Mouse (Mus musculus) intestine, embryonic 16.5 days (tissue): ENCODE measurements around the gene Aurkaip1. TPM values are rescaled to one million over a fixed set of nuclear protein-coding genes. Genes with fewer than 3 reads are reported as not detected.

ENCODE experiments used
- ATAC-seq: fragments of 200-750 bp; cut with Nextera tagmentation; 2 replicates; pipeline ENCODE4 v1.8.0; 2017; ENCODE audit warnings: moderate TSS enrichment, moderate library complexity
- H3K27ac ChIP-seq: fragments of 300-500 bp; sonication (generic); 2 replicates; pipeline ENCODE4 v1.5.1; 2014; ENCODE audit warnings: mild to moderate bottlenecking, low read length
- H3K27me3 ChIP-seq: fragments of 300-500 bp; sonication (generic); replicated peaks from 2 replicates; pipeline ENCODE4 v1.6.1; 2014; ENCODE audit warnings: low read length, control low read depth, mixed read lengths; ENCODE audit not compliant: control insufficient read depth, insufficient read depth
- H3K36me3 ChIP-seq: fragments of 300-500 bp; sonication (generic); 2 replicates; pipeline ENCODE4 v1.6.1; 2014; ENCODE audit warnings: low read length, control low read depth; ENCODE audit not compliant: control insufficient read depth, insufficient read depth
- H3K4me1 ChIP-seq: fragments of 300-500 bp; sonication (generic); 2 replicates; pipeline ENCODE4 v1.6.1; 2014; ENCODE audit warnings: low read length, control low read depth, mixed read lengths; ENCODE audit not compliant: control insufficient read depth, insufficient read depth
- H3K4me2 ChIP-seq: fragments of 300-500 bp; sonication (generic); 2 replicates; pipeline ENCODE4 v1.6.1; 2014; ENCODE audit warnings: low read depth, low read length, control low read depth
- H3K4me3 ChIP-seq: fragments of 300-500 bp; sonication (generic); 2 replicates; pipeline ENCODE4 v1.5.1; 2014; ENCODE audit warnings: mild to moderate bottlenecking, low read length
- H3K9ac ChIP-seq: fragments of 300-500 bp; sonication (generic); 2 replicates; pipeline ENCODE4 v1.6.1; 2014; ENCODE audit warnings: low read depth, low read length
- H3K9me3 ChIP-seq: fragments of 300-500 bp; sonication (generic); 2 replicates; pipeline ENCODE4 v1.6.1; 2016; ENCODE audit warnings: low read length, control low read depth; ENCODE audit not compliant: control insufficient read depth
- WGBS: fragments of 180-500 bp; shearing (Covaris S2); extraction: QIAGEN DNeasy Blood & Tissue Kit; methylation state at CpG from one replicate; pipeline ENCODE4 v1.1.7; 2014; 5-methylcytosine and 5-hydroxymethylcytosine counted together
- polyA plus RNA-seq: library from polyadenylated mRNA; unstranded; fragments of >200 nt; fragmentation: Nextera tagmentation; extraction: Ambion mirVana; gene quantifications from 2 replicates; pipeline ENCODE4 v1.2.1, GENCODE M21; 2015

The Aurkaip1 gene
- polyA plus RNA-seq, 1 experiment from 2014 or later: 196 TPM

GRCm38 (mm10) chr4:155847591-155848352 lies 16.7 kb downstream of the Aurkaip1 start:
- no peaks in the 10 kb centered on the region for H3K9me3 ChIP-seq
- H3K27me3 ChIP-seq: no peaks in the 10 kb centered on the region
- peak overlapping the region; percentile 90 for H3K9ac ChIP-seq
- peak overlapping the region; percentile 86 for H3K4me3 ChIP-seq
- WGBS: 2% methylated on average over 63 of the region's 69 CpGs
- H3K27ac ChIP-seq: peak overlapping the region; percentile 58; the same call in 1 of the 2 replicates
- peak overlapping the region; percentile 76 for H3K4me2 ChIP-seq
- peaks cover 27% of the 10 kb centered on the region for H3K4me1 ChIP-seq
- peak; percentile 65 for ATAC-seq
- H3K36me3 ChIP-seq: no peaks in the 10 kb centered on the region

- 58% methylated on average over 7 of the region's 7 CpGs for WGBS
- Histone ChIP-seq H3K27me3 (no peaks in the 10 kb centered on the region), H3K4me3 (peak overlapping the region; percentile 86), H3K9me3 (no peaks in the 10 kb centered on the region), H3K27ac (no peak overlapping the region), H3K9ac (peak overlapping the region; percentile 90), H3K4me2 (peak overlapping the region; percentile 76), H3K36me3 (0 out of 2 replicates have a peak, but pooled peaks cover 1% of the 10 kb centered on the region), H3K4me1 (peaks cover 27% of the 10 kb centered on the region)
- ATAC-seq: peak; percentile 12; the same call in 1 of the 2 replicates
Measured at GRCm38 (mm10) chr4:155848434-155849095, 17.5 kb downstream of the Aurkaip1 start.

- Histone ChIP-seq H3K27ac (no peak overlapping the region), H3K36me3 (0 out of 2 replicates have a peak, but pooled peaks cover 5% of the 10 kb centered on the region), H3K9me3 (no peaks in the 10 kb centered on the region), H3K27me3 (no peaks in the 10 kb centered on the region), H3K4me3 (no peak overlapping the region), H3K9ac (no peak overlapping the region), H3K4me2 (no peak overlapping the region), H3K4me1 (peaks cover 27% of the 10 kb centered on the region)
- ATAC-seq: no peak
- 88% methylated on average over 2 of the region's 2 CpGs for WGBS
Measured at GRCm38 (mm10) chr4:155849391-155849790, 18.3 kb downstream of the Aurkaip1 start.

GRCm38 (mm10) chr4:155849792-155850451 lies 18.9 kb downstream of the Aurkaip1 start:
- no peaks in the 10 kb centered on the region for H3K27me3 ChIP-seq
- H3K27ac ChIP-seq: no peak overlapping the region
- H3K9me3 ChIP-seq: no peaks in the 10 kb centered on the region
- H3K4me1 ChIP-seq: peaks cover 27% of the 10 kb centered on the region
- H3K36me3 ChIP-seq: peaks cover 11% of the 10 kb centered on the region; the same call in 1 of the 2 replicates
- no peak overlapping the region for H3K9ac ChIP-seq
- ATAC-seq: no peak
- H3K4me2 ChIP-seq: no peak overlapping the region
- WGBS: 79% methylated on average over 3 of the region's 3 CpGs
- H3K4me3 ChIP-seq: no peak overlapping the region

- 87% methylated on average over 3 of the region's 3 CpGs for WGBS
- Histone ChIP-seq H3K36me3 (peaks cover 17% of the 10 kb centered on the region; the same call in 1 of the 2 replicates), H3K4me2 (no peak overlapping the region), H3K27me3 (no peaks in the 10 kb centered on the region), H3K4me1 (peaks cover 27% of the 10 kb centered on the region), H3K4me3 (no peak overlapping the region), H3K9ac (no peak overlapping the region), H3K9me3 (no peaks in the 10 kb centered on the region), H3K27ac (no peak overlapping the region)
- no peak for ATAC-seq
Measured at GRCm38 (mm10) chr4:155851368-155851767, 20.3 kb downstream of the Aurkaip1 start.

- H3K27ac ChIP-seq: no peak overlapping the region
- H3K27me3 ChIP-seq: no peaks in the 10 kb centered on the region
- peaks cover 20% of the 10 kb centered on the region for H3K36me3 ChIP-seq
- H3K9ac ChIP-seq: no peak overlapping the region
- WGBS: 83% methylated on average over 2 of the region's 2 CpGs
- ATAC-seq: no peak
- H3K4me1 ChIP-seq: peaks cover 24% of the 10 kb centered on the region
- no peaks in the 10 kb centered on the region for H3K9me3 ChIP-seq
- H3K4me2 ChIP-seq: no peak overlapping the region
- no peak overlapping the region for H3K4me3 ChIP-seq
Measured at GRCm38 (mm10) chr4:155851951-155852411, 20.9 kb downstream of the Aurkaip1 start.

- no peak overlapping the region for H3K4me3 ChIP-seq
Measured at GRCm38 (mm10) chr4:155853421-155853820, 22.3 kb downstream of the Aurkaip1 start.

GRCm38 (mm10) chr4:155854991-155855390 lies 23.9 kb downstream of the Aurkaip1 start:
- no peak overlapping the region for H3K9ac ChIP-seq
- no peak overlapping the region for H3K27ac ChIP-seq
- H3K4me2 ChIP-seq: no peak overlapping the region
- no peaks in the 10 kb centered on the region for H3K9me3 ChIP-seq
- H3K4me1 ChIP-seq: peaks cover 5% of the 10 kb centered on the region; the same call in 1 of the 2 replicates
- H3K27me3 ChIP-seq: no peaks in the 10 kb centered on the region
- H3K36me3 ChIP-seq: peaks cover 31% of the 10 kb centered on the region
- no peak for ATAC-seq
- 92% methylated on average over 12 of the region's 12 CpGs for WGBS
- no peak overlapping the region for H3K4me3 ChIP-seq

More at GRCm38 (mm10) chr4:155853421-155853820, 22.3 kb downstream of the Aurkaip1 start:
- no peak for ATAC-seq
- no peak overlapping the region for H3K4me2 ChIP-seq
- no peak overlapping the region for H3K9ac ChIP-seq
- H3K4me1 ChIP-seq: peaks cover 19% of the 10 kb centered on the region
- H3K27ac ChIP-seq: no peak overlapping the region
- peaks cover 29% of the 10 kb centered on the region for H3K36me3 ChIP-seq
- 85% methylated on average over 9 of the region's 9 CpGs for WGBS
- no peaks in the 10 kb centered on the region for H3K27me3 ChIP-seq
- no peaks in the 10 kb centered on the region for H3K9me3 ChIP-seq

GRCm38 (mm10) chr4:155856071-155856470 lies 25.0 kb downstream of the Aurkaip1 start:
- H3K27me3 ChIP-seq: no peaks in the 10 kb centered on the region
- no peak for ATAC-seq
- WGBS: 91% methylated on average over 12 of the region's 12 CpGs
- H3K36me3 ChIP-seq: peaks cover 31% of the 10 kb centered on the region
- H3K9ac ChIP-seq: no peak overlapping the region
- H3K4me2 ChIP-seq: no peak overlapping the region
- H3K4me1 ChIP-seq: no peaks in the 10 kb centered on the region
- H3K4me3 ChIP-seq: no peak overlapping the region
- H3K27ac ChIP-seq: no peak overlapping the region
- no peaks in the 10 kb centered on the region for H3K9me3 ChIP-seq
